Mouse (Mus musculus) liver, adult 10 weeks (tissue): Measurements from ENCODE around the gene Vmn1r189. TPM values are rescaled to one million over a fixed set of nuclear protein-coding genes. Genes with fewer than 3 reads are reported as not detected.

Experiments used
- polyA plus RNA-seq: library from polyadenylated mRNA; stranded (reverse); fragments of 350-450 nt; fragmentation: Illumina TruSeq; extraction: RNeasy Lipid Tissue Mini Kit (QIAGEN cat#74804); gene quantifications from one replicate; pipeline ENCODE4 v1.2.3, GENCODE M21; 2014; ENCODE audit warnings: low read depth, low replicate concordance

Vmn1r189 gene
- not detected for polyA plus RNA-seq

GRCm38 (mm10) chr13:22105724-22106123 lies at the start of gene Vmn1r189:
Vmn1r189 (minus strand) TSS chr13:22105824.

GRCm38 (mm10) chr13:22084140-22084539 lies 21.5 kb downstream of the Vmn1r189 start, which contains the start of gene Vmn1r188:
Vmn1r188 (plus strand) TSS chr13:22084440.

Other genes starting within 250 kb of the Vmn1r189 start
- not detected for gene Zfp184, start 160.7 kb downstream of the Vmn1r189 start, polyA plus RNA-seq
- gene Pom121l2, start 124.6 kb downstream of the Vmn1r189 start, polyA plus RNA-seq, result not detected
- 0.42 TPM for gene Prss16, start 96.1 kb downstream of the Vmn1r189 start, polyA plus RNA-seq
- gene Hist1h2ah, start 70.3 kb downstream of the Vmn1r189 start, polyA plus RNA-seq, result not detected
- gene Hist1h2bk, start 70.0 kb downstream of the Vmn1r189 start, polyA plus RNA-seq, result not detected
- 1.7 TPM for gene Hist1h4i, start 64.5 kb downstream of the Vmn1r189 start, polyA plus RNA-seq
- gene Hist1h2ag, start 62.9 kb downstream of the Vmn1r189 start, polyA plus RNA-seq, result not detected
- not detected for gene Hist1h2bj, start 62.6 kb downstream of the Vmn1r189 start, polyA plus RNA-seq
- not detected for gene Vmn1r188, start 21.4 kb downstream of the Vmn1r189 start, polyA plus RNA-seq
- not detected for gene Vmn1r191, start 78.1 kb upstream of the Vmn1r189 start, polyA plus RNA-seq
- not detected for gene Vmn1r192, start 85.3 kb upstream of the Vmn1r189 start, polyA plus RNA-seq
- not detected for gene Vmn1r193, start 117.3 kb upstream of the Vmn1r189 start, polyA plus RNA-seq
- gene Vmn1r194, start 138.4 kb upstream of the Vmn1r189 start, polyA plus RNA-seq, result not detected
- not detected for gene Vmn1r195, start 164.7 kb upstream of the Vmn1r189 start, polyA plus RNA-seq
- not detected for gene Vmn1r196, start 184.1 kb upstream of the Vmn1r189 start, polyA plus RNA-seq
- gene Vmn1r197, start 218.8 kb upstream of the Vmn1r189 start, polyA plus RNA-seq, result not detected
- not detected for gene Vmn1r198, start 244.5 kb upstream of the Vmn1r189 start, polyA plus RNA-seq